Mouse (Mus musculus) G1E-ER4 (cell line): ENCODE results near the gene Gm5458. TPM values are rescaled to one million over a fixed set of nuclear protein-coding genes. Genes with fewer than 3 reads are reported as not detected.
"Not testable (repeated sequence)": the region's sequence is repeated elsewhere in the genome, so short reads cannot be mapped to it uniquely, and the experiment has no call there.

ENCODE experiments used
- GATA1 ChIP-seq: IDR thresholded peaks from one replicate; pipeline ENCODE4 v1.8.0; 2012; ENCODE audit warnings: low read length, inconsistent platforms
- polyA plus RNA-seq: library from polyadenylated mRNA; stranded (reverse); fragments of >175 nt; gene quantifications from 2 replicates; pipeline ENCODE4 v1.2.3, GENCODE M21; 2012

Gm5458 gene
- polyA plus RNA-seq = not detected in 2 replicates

DNA sequence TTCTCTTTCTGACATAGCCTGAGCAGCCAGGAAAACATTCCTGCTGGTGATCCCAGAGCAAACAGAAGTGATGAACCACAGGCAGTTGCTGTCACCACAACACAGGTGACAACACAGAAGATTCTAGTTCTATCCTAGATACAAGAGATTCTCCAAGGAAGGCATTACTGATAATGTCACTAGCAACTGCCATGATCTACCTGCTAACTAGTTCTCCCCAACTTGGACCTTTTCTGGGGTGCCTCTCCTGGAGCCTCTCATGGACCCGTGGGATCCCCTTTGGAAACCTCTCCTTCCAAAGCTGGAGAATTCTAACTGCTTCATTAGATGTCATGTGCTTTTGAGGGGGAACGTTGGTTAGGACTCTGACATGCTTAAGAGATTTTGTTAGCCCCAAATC lies at the start of gene Gm5458:
Gene Gm5458, minus strand, starts transcription at position 101 of the 400 bp plus-strand sequence.
- not testable (repeated sequence) for TF ChIP-seq GATA1

DNA sequence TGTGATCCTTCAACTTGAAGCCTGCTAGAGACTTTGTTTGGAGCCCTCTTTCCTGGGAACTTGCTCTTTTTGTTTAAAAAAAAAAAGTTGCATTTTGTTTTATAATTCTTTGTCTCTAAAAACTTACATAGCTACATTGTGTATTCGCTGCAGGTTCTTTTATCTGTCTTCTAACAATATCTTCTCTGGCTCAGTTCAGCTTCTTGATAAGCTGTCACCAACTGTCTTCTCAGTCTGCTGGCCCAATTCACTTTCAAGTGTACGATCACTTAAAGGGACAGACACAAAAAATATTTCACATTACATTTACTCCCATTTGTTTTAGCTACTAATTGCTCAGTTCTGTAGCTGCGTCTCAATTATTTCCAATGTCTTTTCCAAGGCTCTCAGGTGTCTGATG lies 43.9 kb upstream of the Gm5458 start:
- no peak for TF ChIP-seq GATA1

DNA sequence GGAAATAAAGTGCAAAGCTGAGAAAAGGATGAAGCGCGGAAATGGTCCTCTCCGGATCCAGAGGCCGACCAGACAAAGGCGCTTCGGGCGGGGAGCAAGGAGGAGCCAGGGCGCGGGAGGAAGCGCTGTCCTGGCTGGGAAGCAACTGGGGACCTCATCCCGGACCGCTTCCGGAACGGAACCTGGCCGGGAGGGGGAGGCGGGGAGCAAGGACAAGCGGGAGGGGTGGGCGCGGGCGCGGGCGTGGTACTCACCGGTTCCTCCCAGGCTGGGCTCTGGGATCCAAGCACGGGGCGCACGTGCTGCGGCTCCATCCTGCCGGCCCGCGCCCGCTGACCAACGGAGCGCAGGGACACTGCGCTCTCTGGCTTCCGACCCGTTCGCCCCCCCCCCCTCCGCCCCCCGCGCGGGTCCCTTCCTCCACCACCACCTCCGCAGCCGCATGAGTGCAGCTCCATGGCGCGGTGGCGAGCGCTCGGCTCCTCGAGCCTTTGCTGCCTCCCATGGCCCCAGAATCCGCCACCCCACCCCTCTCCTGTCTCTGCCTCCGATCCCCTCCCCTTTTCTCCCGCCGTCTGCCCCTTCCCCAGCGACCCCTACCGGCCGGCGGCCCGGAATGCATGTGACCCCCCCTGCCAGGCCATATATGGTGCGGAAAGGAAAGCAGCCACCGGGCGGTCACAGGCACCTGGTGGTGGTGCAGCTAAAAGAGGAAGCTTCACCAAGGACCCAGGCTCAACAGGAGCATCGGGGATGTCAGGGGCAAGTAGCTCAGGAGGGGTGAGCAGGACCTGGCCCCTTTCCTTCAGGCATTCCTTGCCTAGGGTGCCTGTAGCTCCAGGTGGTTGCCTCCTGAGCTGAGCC lies 17.3 kb downstream of the Gm5458 start, which contains the start of gene Gm2237:
Gene Gm2237, minus strand, starts transcription at position 332 of the 864 bp plus-strand sequence.
- TF ChIP-seq GATA1 = not testable (repeated sequence)

DNA sequence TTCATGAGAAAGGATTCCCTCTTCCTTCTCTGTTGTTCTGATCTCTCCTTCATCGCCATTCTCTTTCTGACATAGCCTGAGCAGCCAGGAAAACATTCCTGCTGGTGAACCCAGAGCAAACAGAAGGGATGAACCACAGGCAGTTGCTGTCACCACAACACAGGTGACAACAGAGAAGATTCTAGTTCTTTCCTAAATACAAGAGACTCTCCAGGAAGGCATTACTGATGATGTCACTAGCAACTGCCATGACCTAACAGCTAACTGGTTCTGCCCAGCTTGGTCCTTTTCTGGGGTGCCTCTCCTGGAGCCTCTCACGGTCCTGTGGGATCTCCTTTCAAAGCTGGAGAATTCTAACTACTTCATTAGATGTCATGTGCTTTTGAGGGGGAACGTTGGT lies 52.5 kb downstream of the Gm5458 start, which contains the start of gene Gm2244:
Gene Gm2244, minus strand, starts transcription at position 101 of the 400 bp plus-strand sequence.
- not testable (repeated sequence) for TF ChIP-seq GATA1

Other genes starting within 250 kb of the Gm5458 start
- 1.3 and 2.3 TPM in 2 replicates for gene Gm21738, start 183.7 kb downstream of the Gm5458 start, polyA plus RNA-seq
- gene Gm2244, start 52.6 kb downstream of the Gm5458 start, polyA plus RNA-seq = not detected in 2 replicates
- not detected in 2 replicates for gene Gm2237, start 17.4 kb downstream of the Gm5458 start, polyA plus RNA-seq
- 0.29 and 0.36 TPM in 2 replicates for gene Nid2, start 148.7 kb upstream of the Gm5458 start, polyA plus RNA-seq
- 197 and 247 TPM in 2 replicates for gene Rtraf, start 221.2 kb upstream of the Gm5458 start, polyA plus RNA-seq